Mouse (Mus musculus) embryo, embryonic 11 days (tissue): ENCODE data around the gene Bzw1.
A peak's percentile ranks its signal among the peaks of the same experiment; 100 is the strongest.
"Not testable (repeated sequence)": the region's sequence is repeated elsewhere in the genome, so short reads cannot be mapped to it uniquely, and the experiment has no call there.

ENCODE experiments used
- DNase-seq: peaks from one replicate; pipeline ENCODE4 v3.0.0-alpha.2; 2015

Gene Bzw1

DNA sequence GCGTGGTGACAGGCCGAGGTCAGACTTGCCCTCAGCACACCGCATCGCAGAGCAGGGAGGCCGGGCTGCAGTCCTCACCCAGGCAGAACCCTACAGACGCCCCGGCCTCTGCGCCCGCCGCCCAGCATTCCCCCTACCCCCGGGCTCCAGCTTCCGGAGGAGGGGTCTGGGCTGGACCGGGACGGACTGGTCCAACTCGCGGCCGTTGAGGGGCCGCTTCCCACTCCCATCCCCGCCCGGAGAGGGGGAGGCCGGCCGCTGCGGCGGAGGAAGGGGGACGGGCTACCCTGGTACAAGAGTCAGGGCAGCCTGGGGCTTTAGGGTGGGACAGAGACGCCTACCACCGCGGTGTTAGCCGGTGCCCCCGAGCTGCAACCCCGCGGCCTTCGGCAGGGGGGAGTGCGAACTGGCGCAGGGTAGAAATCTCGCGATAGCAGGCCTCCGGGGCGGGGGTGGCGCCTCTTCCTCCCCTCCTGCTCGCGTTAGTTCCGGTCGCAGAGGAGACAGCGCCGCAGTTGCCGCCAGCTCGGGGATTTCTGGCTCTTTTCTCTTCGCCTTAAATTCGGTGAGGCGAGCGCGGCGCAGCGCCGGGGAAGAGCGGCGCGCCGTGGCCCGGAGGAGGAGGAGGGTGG is at the start of gene Bzw1:
TSS of gene Bzw1 (plus strand) at position 247 of the 632 bp plus-strand sequence.
- DNase-seq = peak; percentile 95

DNA sequence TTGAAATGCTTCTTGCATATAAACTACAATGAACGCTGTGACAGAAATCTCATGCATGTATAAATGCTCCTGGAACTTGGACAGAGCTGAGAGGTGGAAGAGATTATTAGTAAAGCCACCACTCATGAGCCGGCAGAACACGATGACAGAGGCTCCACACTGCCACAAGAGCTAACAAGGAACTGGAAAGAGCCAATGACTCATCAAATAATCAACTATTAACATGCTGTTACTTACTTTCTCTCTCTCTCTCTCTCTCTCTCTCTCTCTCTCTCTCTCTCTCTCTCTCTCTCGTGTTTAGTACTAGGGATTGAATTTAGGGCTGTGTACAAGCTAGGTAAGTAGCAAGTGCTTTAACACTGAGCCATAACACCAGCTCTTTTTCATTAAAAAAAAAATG is 48.8 kb upstream of the Bzw1 start:
- DNase-seq = no peak

DNA sequence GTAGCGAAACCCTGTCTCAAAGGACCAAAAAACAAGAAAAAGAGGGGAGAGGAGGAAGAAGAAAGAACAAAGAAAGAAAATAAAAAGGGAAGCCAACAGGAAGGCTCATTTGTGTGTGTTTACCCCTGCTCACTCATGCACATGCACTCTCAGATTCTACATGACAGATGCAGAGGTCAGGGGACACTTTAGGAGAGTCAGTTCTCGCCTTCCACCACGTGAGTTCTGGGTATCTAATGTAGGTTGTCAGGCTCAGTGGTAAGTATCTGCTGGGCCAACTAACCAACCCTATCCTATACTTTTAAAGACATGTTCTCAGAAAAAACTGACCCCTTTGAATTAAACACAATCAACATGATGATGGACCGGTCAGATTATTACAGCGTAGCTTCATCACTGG is 48.1 kb upstream of the Bzw1 start:
- no peak for DNase-seq

GRCm38 (mm10) chr1:58346159-58346558 is 46.5 kb upstream of the Bzw1 start:
- no peak for DNase-seq

DNA sequence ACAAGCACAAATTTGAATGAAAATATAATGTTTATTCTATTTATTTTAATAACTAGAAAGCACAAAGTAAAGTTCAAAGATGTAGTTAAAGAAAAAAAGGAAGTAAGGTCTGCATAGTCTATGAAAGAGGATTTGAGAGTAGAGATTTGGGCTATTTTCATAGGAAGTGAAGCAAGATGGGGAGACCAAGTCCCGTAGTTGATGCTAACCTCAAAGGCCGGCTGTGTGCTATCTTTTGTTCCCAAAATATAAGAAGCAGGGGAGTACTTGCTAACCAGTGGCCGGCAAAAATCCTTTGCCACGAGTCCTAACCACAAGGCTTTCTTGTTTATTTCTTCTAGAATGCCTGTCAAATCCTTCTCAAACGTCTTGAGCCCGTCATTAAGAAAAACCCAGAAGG is 44.0 kb upstream of the Bzw1 start:
- DNase-seq = no peak

- DNase-seq = no peak
These were observed 39.3 kb upstream of the Bzw1 start for GRCm38 (mm10) chr1:58353238-58353893.

GRCm38 (mm10) chr1:58358958-58359901 is 33.5 kb upstream of the Bzw1 start:
- DNase-seq = no peak

DNA sequence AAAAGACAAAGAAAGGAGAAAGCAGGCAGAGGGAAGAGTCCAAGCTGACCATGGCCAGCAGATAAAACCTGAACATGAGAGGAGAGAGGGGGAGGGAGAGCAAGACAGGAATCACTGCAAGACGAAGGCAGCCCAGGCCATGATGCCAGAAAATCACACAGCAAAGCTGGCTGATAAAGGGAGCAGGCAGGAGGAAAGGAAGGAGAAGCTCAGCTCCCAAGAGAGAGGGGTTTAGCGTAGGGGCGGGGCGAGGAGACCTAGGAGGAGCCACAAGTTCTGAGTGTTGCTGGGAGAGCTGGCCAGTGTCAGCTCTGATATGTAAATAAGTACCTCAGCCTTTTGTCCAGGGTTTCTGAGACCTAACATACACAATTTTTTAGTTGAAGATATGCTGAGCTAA is 30.4 kb upstream of the Bzw1 start:
- DNase-seq = no peak

- DNase-seq = no peak
These were observed 28.1 kb upstream of the Bzw1 start for GRCm38 (mm10) chr1:58364551-58364950.

GRCm38 (mm10) chr1:58365829-58366228 is 26.9 kb upstream of the Bzw1 start:
- DNase-seq = no peak

GRCm38 (mm10) chr1:58366737-58367471 is 25.8 kb upstream of the Bzw1 start:
- no peak for DNase-seq

DNA sequence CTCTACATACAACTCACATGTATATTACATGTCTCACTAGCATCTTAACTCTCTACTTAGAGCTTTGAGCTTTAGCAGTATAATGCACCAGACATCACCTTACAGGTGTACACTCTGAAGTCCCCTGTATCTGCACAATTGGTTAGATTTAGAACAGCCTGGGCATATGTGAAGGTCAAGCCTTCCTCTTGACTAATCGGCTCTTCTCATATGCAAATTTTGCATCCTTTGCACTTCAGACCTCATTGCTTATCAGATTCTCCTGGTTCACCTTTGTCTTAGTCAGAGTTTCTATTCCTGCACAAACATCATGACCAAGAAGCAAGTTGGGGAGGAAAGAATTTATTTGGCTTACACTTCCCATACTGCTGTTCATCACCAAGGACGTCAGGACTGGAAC is 23.0 kb upstream of the Bzw1 start:
- DNase-seq = no peak

DNA sequence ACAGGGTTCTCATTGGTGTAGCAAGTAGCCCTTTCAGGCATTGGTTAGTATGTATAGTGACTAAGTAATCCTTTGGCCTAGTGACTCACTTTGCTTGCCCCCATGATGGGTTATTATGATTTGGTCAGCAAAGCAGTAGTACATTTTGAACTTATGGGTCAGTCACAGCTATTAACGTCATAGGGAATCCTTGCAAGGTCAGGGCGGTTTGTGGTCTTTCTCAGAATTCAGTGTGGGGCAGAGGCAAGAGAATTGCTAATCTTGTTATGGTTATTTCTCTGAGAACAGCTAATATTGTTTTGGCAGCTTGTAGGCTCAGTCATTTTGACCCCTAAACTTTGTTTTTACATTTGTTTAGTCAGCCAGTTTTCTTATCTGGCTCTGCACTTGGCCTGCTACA is 18.4 kb upstream of the Bzw1 start:
- not testable (repeated sequence) for DNase-seq

- no peak for DNase-seq
These were observed 17.0 kb upstream of the Bzw1 start for GRCm38 (mm10) chr1:58375574-58376147.

DNA sequence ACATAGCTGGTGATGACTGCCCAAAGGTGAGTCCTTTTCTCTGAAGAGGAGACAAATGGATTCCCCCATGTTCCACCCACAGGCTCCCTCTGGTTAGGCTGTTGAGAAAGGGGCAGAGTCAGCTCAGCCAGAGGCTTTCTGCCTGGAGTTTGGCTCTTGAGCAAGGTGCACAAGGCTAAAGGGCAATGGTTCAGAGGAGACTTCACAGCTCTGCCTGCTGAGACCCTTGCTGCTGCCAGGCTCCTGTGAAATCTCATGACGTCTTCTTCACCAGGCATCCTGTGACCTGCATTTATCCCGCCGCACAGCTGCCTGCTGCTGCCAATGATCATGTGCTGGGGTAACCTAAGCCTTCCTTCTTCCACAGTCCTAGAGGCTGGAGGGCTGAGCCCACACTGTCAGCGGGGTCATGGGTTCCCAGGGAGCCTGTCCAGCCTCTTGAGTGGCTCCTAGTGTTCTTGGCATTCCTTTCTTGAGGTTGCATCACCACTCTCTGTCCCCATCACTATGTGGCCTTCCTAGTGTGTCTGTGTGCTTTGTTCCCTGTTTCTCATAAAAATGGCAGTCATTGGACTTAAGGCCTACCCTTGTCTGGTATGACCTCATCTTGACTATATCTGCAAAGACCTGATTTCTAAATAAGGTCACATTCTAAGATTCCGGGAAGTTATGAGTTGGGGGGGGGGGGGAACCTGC is 10.0 kb upstream of the Bzw1 start:
- DNase-seq = no peak

- peak; percentile 13 for DNase-seq
These were observed 1.1 kb upstream of the Bzw1 start for GRCm38 (mm10) chr1:58391421-58392267.

- DNase-seq = peak; percentile 65
These were observed 438 bp upstream of the Bzw1 start for GRCm38 (mm10) chr1:58392268-58392651.

DNA sequence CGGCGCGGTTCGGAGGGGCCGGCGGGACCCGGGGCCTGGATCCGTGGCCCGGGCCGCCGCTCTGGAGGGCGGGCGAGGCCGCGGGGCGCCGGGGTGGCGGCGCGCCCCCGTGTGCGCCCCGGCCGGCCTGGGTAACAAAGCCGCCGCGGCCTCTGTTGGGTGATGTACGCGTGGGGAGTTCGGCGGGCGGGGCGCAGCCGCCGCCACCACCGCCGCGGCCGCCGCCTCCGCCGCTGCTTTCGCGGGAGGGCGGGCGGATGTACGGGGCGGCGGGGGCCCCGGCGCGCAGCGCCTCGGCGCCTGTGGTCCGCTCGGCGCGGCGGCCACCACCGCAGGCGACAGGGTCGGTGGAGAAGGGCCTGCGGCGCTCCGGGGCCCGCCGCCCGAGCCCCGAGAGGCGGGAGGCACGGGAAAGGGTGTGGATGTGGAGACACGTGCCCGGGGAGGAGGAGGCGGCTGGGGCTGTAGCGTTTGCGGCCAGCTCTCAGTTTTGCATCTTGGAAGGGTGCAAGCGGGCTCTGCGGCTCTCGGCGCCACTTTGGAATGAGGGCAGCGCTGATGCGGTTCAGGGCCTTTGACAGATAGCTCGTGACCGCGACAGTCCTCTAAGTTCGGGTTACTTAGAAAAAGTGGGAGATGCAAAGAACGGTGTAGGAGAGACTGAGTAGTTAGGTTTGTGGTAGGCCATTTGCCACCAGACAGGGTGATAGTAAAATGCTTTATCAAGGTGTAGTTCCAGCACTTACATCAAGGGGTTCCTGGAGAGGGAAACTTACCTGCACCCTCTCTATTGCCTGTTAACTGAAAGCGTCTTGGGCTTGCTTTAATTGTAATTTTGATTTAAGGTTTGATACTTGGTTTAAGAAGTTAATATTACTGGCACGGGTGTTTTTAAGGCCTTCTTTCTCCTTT is 842 bp downstream of the Bzw1 start:
- peak; percentile 63 for DNase-seq

DNA sequence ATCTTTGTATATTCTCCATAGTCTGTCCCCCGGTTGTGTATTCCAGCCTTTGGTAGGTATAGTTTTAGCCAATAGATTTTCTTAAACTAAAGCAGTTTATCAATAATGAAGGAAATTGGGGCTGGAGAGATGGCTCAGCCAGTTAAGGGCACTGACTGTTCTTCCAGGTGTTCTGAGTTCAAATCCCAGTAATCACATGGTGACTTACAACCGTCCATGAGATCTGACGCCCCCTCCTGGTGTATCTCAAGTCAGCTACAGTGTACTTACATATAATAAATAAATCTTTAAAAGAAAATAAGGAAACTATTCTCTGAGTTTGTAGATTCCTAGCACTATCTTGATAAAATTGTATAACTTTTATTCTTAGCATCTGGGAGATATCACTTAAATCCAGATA is 2.6 kb downstream of the Bzw1 start:
- DNase-seq = no peak

DNA sequence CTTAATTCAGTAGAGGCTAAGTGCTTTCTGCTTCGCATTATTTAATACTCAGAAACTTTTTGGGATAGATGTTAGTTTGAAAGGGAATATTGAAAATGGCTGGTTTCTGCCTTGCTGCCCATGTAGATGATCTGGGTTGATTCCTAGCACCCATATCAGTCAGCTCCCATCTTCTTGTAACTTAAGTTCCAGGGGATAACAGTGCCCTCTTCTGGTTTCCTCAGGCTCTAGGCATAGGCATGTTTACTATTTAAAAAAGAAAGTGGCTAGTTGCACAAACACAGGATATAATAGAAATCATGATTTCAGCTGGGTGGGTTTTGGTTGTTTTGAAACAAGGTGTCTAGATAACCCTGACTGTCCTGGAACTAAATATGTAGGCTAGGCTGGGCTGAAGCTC is 3.5 kb downstream of the Bzw1 start:
- DNase-seq = peak; percentile 14
